Mouse (Mus musculus): ENCODE results near the gene Pde6h. TPM values are rescaled to one million over a fixed set of nuclear protein-coding genes. Genes with fewer than 3 reads are reported as not detected.
"Not testable (repeated sequence)": the region's sequence is repeated elsewhere in the genome, so short reads cannot be mapped to it uniquely, and the experiment has no call there.

The Pde6h gene
- total and polyA plus RNA-seq, 2 experiments from 2014 or later = 0.04 to 0.19 TPM

GRCm38 (mm10) chr6:136968877-136969276 is 45.2 kb downstream of the Pde6h start:
- H3K9me3 ChIP-seq (replicated peaks; ENCODE audit: control insufficient read depth, low read length); H3K27ac ChIP-seq (ENCODE audit: low read depth); H3K36me3 ChIP-seq (replicated peaks; ENCODE audit: control insufficient read depth, insufficient read depth, low read length); H3K4me3 ChIP-seq (ENCODE audit: low read depth, low read length); H3K4me2 ChIP-seq (ENCODE audit: low read depth, low read length); H3K27me3 ChIP-seq (ENCODE audit: control insufficient read depth, insufficient read depth, low read length); H3K9ac ChIP-seq (replicated peaks; ENCODE audit: low read depth, low read length); H3K4me1 ChIP-seq (ENCODE audit: control insufficient read depth, insufficient read depth): not testable (repeated sequence)
- ATAC-seq (ENCODE audit: insufficient read depth, low read depth) (peak; percentile 55; the same call in 1 of the 2 replicates), DNase-seq (ENCODE audit: low spot score) (peak; percentile 74)
- 25% methylated on average over 4 of the region's 4 CpGs for WGBS
- peak; percentile 54 for TF ChIP-seq CTCF (IDR thresholded peaks at IDR 0.05; ENCODE audit: low read depth)

- Histone ChIP-seq H3K36me3 (replicated peaks; ENCODE audit: control insufficient read depth, insufficient read depth, low read length) (no peaks in the 10 kb centered on the region), H3K9ac (replicated peaks; ENCODE audit: low read depth, low read length) (no peak overlapping the region), H3K9me3 (replicated peaks; ENCODE audit: control insufficient read depth, low read length) (no peaks in the 10 kb centered on the region), H3K4me2 (ENCODE audit: low read depth, low read length) (no peak overlapping the region; the same call in 1 of the 2 replicates), H3K4me1 (ENCODE audit: control insufficient read depth, insufficient read depth) (no peaks in the 10 kb centered on the region; the same call in 1 of the 2 replicates), H3K27ac (ENCODE audit: low read depth) (no peak overlapping the region; the same call in 1 of the 2 replicates), H3K27me3 (ENCODE audit: control insufficient read depth, insufficient read depth, low read length) (no peaks in the 10 kb centered on the region), H3K4me3 (ENCODE audit: low read depth, low read length) (no peak overlapping the region)
- 62% methylated on average over 23 of the region's 23 CpGs for WGBS
- TF ChIP-seq EP300 (IDR thresholded peaks at IDR 0.05; ENCODE audit: low read depth) (no peak), CTCF (IDR thresholded peaks at IDR 0.05; ENCODE audit: low read depth) (no peak)
- DNase-seq (ENCODE audit: low spot score) = no peak
- ATAC-seq (ENCODE audit: insufficient read depth, low read depth) = no peak
Measured at GRCm38 (mm10) chr6:136979274-136980082, 55.8 kb downstream of the Pde6h start.

GRCm38 (mm10) chr6:136980331-136980746 is 56.7 kb downstream of the Pde6h start:
- peak overlapping the region; percentile 33 for H3K27ac ChIP-seq (ENCODE audit: low read depth)
- WGBS = 14% methylated on average over 3 of the region's 3 CpGs
- ATAC-seq (ENCODE audit: insufficient read depth, low read depth) (peak; percentile 67), DNase-seq (ENCODE audit: low spot score) (peak; percentile 87)
- H3K4me3 ChIP-seq (ENCODE audit: low read depth, low read length) = no peak overlapping the region
- H3K9me3 ChIP-seq (replicated peaks; ENCODE audit: control insufficient read depth, low read length) = no peaks in the 10 kb centered on the region
- TF ChIP-seq EP300 (IDR thresholded peaks at IDR 0.05; ENCODE audit: low read depth) (no peak), CTCF (IDR thresholded peaks at IDR 0.05; ENCODE audit: low read depth) (peak; percentile 65)
- peak overlapping the region; percentile 29 for H3K4me2 ChIP-seq (ENCODE audit: low read depth, low read length)
- H3K9ac ChIP-seq (replicated peaks; ENCODE audit: low read depth, low read length) = no peak overlapping the region; the same call in 1 of the 2 replicates
- no peaks in the 10 kb centered on the region; the same call in 1 of the 2 replicates for H3K4me1 ChIP-seq (ENCODE audit: control insufficient read depth, insufficient read depth)
- H3K27me3 ChIP-seq (ENCODE audit: control insufficient read depth, insufficient read depth, low read length) = no peaks in the 10 kb centered on the region
- no peaks in the 10 kb centered on the region for H3K36me3 ChIP-seq (replicated peaks; ENCODE audit: control insufficient read depth, insufficient read depth, low read length)

- no peak overlapping the region for H3K9ac ChIP-seq (replicated peaks; ENCODE audit: low read depth, low read length)
- WGBS = 65% methylated on average over 6 of the region's 6 CpGs
Measured at GRCm38 (mm10) chr6:136982581-136982980, 58.9 kb downstream of the Pde6h start.

GRCm38 (mm10) chr6:136983201-136983600 is 59.6 kb downstream of the Pde6h start:
- Histone ChIP-seq H3K4me3 (ENCODE audit: low read depth, low read length) (no peak overlapping the region), H3K9ac (replicated peaks; ENCODE audit: low read depth, low read length) (no peak overlapping the region), H3K36me3 (replicated peaks; ENCODE audit: control insufficient read depth, insufficient read depth, low read length) (no peaks in the 10 kb centered on the region), H3K27me3 (ENCODE audit: control insufficient read depth, insufficient read depth, low read length) (no peaks in the 10 kb centered on the region), H3K4me2 (ENCODE audit: low read depth, low read length) (no peak overlapping the region), H3K4me1 (ENCODE audit: control insufficient read depth, insufficient read depth) (no peaks in the 10 kb centered on the region; the same call in 1 of the 2 replicates), H3K27ac (ENCODE audit: low read depth) (no peak overlapping the region), H3K9me3 (replicated peaks; ENCODE audit: control insufficient read depth, low read length) (no peaks in the 10 kb centered on the region)
- TF ChIP-seq CTCF (IDR thresholded peaks at IDR 0.05; ENCODE audit: low read depth) (no peak), EP300 (IDR thresholded peaks at IDR 0.05; ENCODE audit: low read depth) (no peak)
- ATAC-seq (ENCODE audit: insufficient read depth, low read depth) (no peak), DNase-seq (ENCODE audit: low spot score) (no peak)
- WGBS = 78% methylated on average over 7 of the region's 7 CpGs

More at GRCm38 (mm10) chr6:136982581-136982980, 58.9 kb downstream of the Pde6h start:
- no peak overlapping the region for H3K4me3 ChIP-seq (ENCODE audit: low read depth, low read length)
- H3K9me3 ChIP-seq (replicated peaks; ENCODE audit: control insufficient read depth, low read length) = no peaks in the 10 kb centered on the region
- no peaks in the 10 kb centered on the region; the same call in 1 of the 2 replicates for H3K4me1 ChIP-seq (ENCODE audit: control insufficient read depth, insufficient read depth)
- DNase-seq (ENCODE audit: low spot score) = no peak
- H3K27me3 ChIP-seq (ENCODE audit: control insufficient read depth, insufficient read depth, low read length) = no peaks in the 10 kb centered on the region
- no peak overlapping the region for H3K4me2 ChIP-seq (ENCODE audit: low read depth, low read length)
- no peak overlapping the region for H3K27ac ChIP-seq (ENCODE audit: low read depth)
- TF ChIP-seq CTCF (IDR thresholded peaks at IDR 0.05; ENCODE audit: low read depth) = no peak
- TF ChIP-seq EP300 (IDR thresholded peaks at IDR 0.05; ENCODE audit: low read depth) = no peak
- no peak for ATAC-seq (ENCODE audit: insufficient read depth, low read depth)
- no peaks in the 10 kb centered on the region for H3K36me3 ChIP-seq (replicated peaks; ENCODE audit: control insufficient read depth, insufficient read depth, low read length)

All from heart, postnatal 0 days (tissue).